Mouse (Mus musculus): Measurements from ENCODE around the gene Dgkd.

DNA sequence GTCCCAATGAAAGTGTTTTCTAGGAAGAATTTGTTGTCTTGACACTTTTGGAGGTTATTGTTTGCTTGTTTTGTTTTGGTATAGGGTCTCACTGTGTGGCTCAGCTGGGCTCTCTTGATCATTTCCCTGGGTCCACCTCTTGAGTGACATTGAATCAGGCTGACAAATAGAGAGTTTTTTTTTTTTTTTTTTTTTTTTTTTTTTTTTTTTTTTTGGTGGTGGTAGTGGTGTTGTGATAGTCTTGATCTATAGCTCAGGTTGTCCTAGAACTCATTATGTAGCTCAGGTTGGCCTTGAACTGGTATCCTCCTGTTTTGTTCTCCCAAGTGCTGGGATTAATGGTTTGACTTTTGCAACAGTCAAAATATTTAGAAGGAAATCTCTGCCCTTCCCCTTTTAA, 11.8 kb downstream of the Dgkd start:
- no peak for TF ChIP-seq TAL1 (IDR thresholded peaks at IDR 0.05; ENCODE audit: low read length)
- TF ChIP-seq GATA1 (IDR thresholded peaks at IDR 0.05; ENCODE audit: low read length) = no peak

Data from erythroblast, embryonic 14.5 days (primary cell).